Mouse (Mus musculus): Measurements from ENCODE around the gene Stk25.

GRCm38 (mm10) chr1:93657025-93657360 is 1.5 kb downstream of the Stk25 start:
- TF ChIP-seq TAL1 (IDR thresholded peaks at IDR 0.05; ENCODE audit: low read length) (no peak), GATA1 (IDR thresholded peaks at IDR 0.05; ENCODE audit: low read length) (no peak)
